Mouse (Mus musculus) forebrain, postnatal 0 days (tissue): ENCODE data around the gene Npr3. TPM values are rescaled to one million over a fixed set of nuclear protein-coding genes. Genes with fewer than 3 reads are reported as not detected.
A peak's percentile ranks its signal among the peaks of the same experiment; 100 is the strongest.

Experiments
- ATAC-seq: fragments of 200-750 bp; cut with Nextera tagmentation; 2 replicates; pipeline ENCODE4 v1.8.0; 2017; ENCODE audit warnings: mild to moderate bottlenecking, moderate library complexity
- DNase-seq: peaks from one replicate; pipeline ENCODE4 v3.0.0-alpha.2; 2015
- H3K27ac ChIP-seq: fragments of 300-500 bp; sonication (generic); 2 replicates; pipeline ENCODE4 v1.5.1; 2014; ENCODE audit warnings: low read depth, mild to moderate bottlenecking, antibody characterized with exemption, low read length, moderate library complexity, mixed read lengths
- H3K27me3 ChIP-seq: fragments of 300-500 bp; sonication (generic); 2 replicates; pipeline ENCODE4 v1.6.1; 2014; ENCODE audit warnings: mild to moderate bottlenecking, low read length, mixed read lengths; ENCODE audit not compliant: insufficient read depth
- H3K36me3 ChIP-seq: fragments of 300-500 bp; sonication (generic); 2 replicates; pipeline ENCODE4 v1.6.1; 2014; ENCODE audit warnings: mild to moderate bottlenecking, moderate library complexity; ENCODE audit not compliant: insufficient read depth
- H3K4me1 ChIP-seq: fragments of 300-500 bp; sonication (generic); 2 replicates; pipeline ENCODE4 v1.6.1; 2014; ENCODE audit warnings: antibody characterized with exemption; ENCODE audit not compliant: insufficient read depth
- H3K4me2 ChIP-seq: fragments of 300-500 bp; sonication (generic); 2 replicates; pipeline ENCODE4 v1.6.1; 2014; ENCODE audit warnings: low read depth, mild to moderate bottlenecking, moderate library complexity
- H3K4me3 ChIP-seq: fragments of 300-500 bp; sonication (generic); 2 replicates; pipeline ENCODE4 v1.5.1; 2014; ENCODE audit warnings: low read depth, low read length, mixed read lengths
- H3K9ac ChIP-seq: fragments of 300-500 bp; sonication (generic); 2 replicates; pipeline ENCODE4 v1.6.1; 2014; ENCODE audit warnings: mild to moderate bottlenecking
- H3K9me3 ChIP-seq: fragments of 300-500 bp; sonication (generic); 2 replicates; pipeline ENCODE4 v1.6.1; 2016; ENCODE audit warnings: low read length
- CTCF ChIP-seq: sonication (generic); IDR thresholded peaks from 2 replicates; pipeline ENCODE4 v1.5.1; 2016; ENCODE audit warnings: antibody characterized with exemption, control low read depth, low read depth
- WGBS: fragments of 180-500 bp; shearing (Covaris S2); extraction: QIAGEN DNeasy Blood & Tissue Kit; methylation state at CpG from one replicate; pipeline ENCODE4 v1.1.7; 2014; 5-methylcytosine and 5-hydroxymethylcytosine counted together
- polyA plus RNA-seq: library from polyadenylated mRNA; unstranded; fragments of >200 nt; fragmentation: Nextera tagmentation; extraction: Ambion mirVana; gene quantifications from 2 replicates; pipeline ENCODE4 v1.2.1, GENCODE M21; 2015
- total RNA-seq: library from RNA; depleted of rRNA; stranded (reverse); fragments of >200 nt; gene quantifications from 2 replicates; pipeline ENCODE4 v1.2.3, GENCODE M21; 2014

The Npr3 gene
- total and polyA plus RNA-seq, 2 experiments from 2014 or later, result 1.6 to 5.9 TPM

DNA sequence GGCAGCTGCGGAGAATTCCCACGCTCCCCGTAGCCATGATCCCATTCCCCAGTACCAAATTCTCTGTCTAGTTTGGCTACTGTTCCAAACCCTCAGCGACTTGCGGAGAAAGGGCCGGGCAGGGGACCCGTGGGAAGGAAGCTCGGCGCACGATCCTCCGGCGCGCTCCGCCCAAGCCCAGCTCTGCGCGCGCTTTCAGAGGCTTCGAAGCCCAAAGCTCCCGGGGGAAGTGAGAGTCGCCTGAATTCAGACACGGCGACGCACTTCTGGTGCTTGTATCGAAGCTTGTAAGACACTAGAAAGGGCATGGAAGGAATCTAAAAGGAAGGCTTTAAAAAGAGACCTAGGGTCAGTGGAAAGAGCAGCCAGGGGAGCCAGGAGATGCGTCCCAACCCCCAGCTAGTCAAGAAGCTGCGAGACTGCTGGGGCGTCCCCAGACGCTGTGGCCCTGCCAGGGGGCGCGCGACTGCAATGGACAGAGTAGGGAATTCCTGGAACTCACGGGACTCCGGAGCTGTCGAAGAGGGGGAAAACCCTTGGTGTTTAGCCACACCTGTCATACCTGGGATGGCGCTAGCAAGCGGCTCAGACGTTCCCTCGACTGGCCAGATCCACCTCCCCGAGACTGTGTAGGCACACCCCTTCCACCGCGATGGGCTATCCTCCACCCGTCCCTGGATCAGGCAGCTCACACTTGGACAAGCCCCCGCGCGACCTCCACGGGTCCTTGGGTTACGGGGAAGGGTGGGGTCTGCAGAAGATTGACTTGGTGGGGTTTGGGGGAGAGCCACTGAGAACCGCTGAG is 2.8 kb downstream of the Npr3 start:
- Histone ChIP-seq H3K36me3 (no peaks in the 10 kb centered on the region), H3K9me3 (no peaks in the 10 kb centered on the region), H3K4me1 (peaks cover 14% of the 10 kb centered on the region; the same call in 1 of the 2 replicates), H3K4me2 (peak overlapping the region; percentile 97), H3K9ac (peak overlapping the region; percentile 53), H3K27me3 (peaks cover 31% of the 10 kb centered on the region), H3K27ac (no peak overlapping the region), H3K4me3 (peak overlapping the region; percentile 50)
- DNase-seq, result peak; percentile 65
- peak; percentile 35 for ATAC-seq
- WGBS, result under 1% methylated on average over 48 of the region's 48 CpGs
- TF ChIP-seq CTCF, result peak; percentile 36; the same call in 1 of the 2 replicates

DNA sequence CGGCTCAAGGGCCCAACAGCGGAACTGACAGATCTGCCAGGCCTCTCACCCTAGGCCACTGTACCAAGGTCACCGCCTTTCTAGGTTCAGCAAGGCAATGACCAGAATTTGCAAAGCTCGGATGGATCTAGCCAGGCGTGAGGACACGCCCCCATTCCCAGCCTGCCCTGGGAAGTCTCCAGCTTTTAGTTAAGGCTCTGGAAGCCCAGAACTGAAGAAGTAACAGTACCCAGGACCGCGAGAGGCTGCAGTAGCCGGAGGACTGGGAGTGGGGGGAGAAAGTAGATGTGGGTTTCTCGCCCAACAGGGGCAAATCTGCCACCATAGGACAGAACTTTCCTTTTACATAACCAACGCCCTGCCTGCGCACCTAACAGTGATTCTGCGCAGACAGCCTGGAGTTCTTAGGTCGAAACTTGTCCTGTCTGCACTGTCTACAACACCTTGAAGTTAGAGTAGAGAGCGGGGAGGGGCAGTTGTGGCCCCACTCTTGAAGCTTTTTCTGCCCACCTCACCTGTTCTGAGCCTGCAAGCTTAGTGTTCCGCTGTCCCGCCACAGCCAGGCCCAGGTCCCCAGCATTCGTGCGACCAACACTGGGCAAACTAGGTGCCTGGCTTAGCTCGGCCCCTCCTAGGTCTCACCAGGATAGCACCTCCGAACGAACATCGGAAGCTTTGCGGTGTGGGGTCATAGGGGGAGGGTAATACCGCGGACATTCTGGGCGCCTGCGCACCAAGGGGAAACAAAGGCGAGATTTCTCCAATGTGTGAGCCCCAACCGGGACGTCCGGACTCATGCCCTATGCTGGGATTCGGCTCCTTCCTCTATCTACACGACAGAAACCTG is 3.7 kb downstream of the Npr3 start:
- Histone ChIP-seq H3K4me2 (peak overlapping the region; percentile 97), H3K36me3 (no peaks in the 10 kb centered on the region), H3K9me3 (no peaks in the 10 kb centered on the region), H3K27me3 (peaks cover 31% of the 10 kb centered on the region), H3K27ac (no peak overlapping the region; the same call in 1 of the 2 replicates), H3K9ac (peak overlapping the region; percentile 53), H3K4me1 (peaks cover 14% of the 10 kb centered on the region; the same call in 1 of the 2 replicates), H3K4me3 (peak overlapping the region; percentile 50)
- DNase-seq, result peak; percentile 29
- 6% methylated on average over 34 of the region's 34 CpGs for WGBS
- ATAC-seq, result no peak
- TF ChIP-seq CTCF, result no peak

DNA sequence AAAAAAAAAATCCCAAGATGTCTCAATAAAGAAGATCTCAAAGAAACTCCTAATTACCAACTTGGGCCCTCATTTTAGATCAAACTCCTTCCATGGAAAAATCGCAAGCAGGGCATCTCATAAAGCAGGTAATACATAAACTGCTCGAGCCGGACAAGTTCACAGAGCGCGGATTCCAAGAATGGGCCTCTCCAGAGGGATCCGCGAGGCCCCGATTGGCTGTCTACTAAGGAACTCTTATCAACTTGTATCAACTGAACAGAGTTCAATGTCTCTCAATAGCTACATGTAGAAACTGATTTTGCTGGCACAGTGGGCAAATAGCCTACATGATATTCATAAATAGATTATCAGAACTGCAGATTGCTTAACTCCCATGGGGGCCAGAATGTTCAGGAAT is 9.5 kb downstream of the Npr3 start:
- Histone ChIP-seq H3K27ac (no peak overlapping the region), H3K4me1 (no peaks in the 10 kb centered on the region), H3K9me3 (no peaks in the 10 kb centered on the region; the same call in 1 of the 2 replicates), H3K27me3 (no peaks in the 10 kb centered on the region), H3K4me3 (no peak overlapping the region), H3K36me3 (no peaks in the 10 kb centered on the region), H3K9ac (no peak overlapping the region), H3K4me2 (no peak overlapping the region)
- DNase-seq, result no peak
- ATAC-seq, result no peak
- no peak for TF ChIP-seq CTCF
- WGBS, result 92% methylated on average over 8 of the region's 8 CpGs

DNA sequence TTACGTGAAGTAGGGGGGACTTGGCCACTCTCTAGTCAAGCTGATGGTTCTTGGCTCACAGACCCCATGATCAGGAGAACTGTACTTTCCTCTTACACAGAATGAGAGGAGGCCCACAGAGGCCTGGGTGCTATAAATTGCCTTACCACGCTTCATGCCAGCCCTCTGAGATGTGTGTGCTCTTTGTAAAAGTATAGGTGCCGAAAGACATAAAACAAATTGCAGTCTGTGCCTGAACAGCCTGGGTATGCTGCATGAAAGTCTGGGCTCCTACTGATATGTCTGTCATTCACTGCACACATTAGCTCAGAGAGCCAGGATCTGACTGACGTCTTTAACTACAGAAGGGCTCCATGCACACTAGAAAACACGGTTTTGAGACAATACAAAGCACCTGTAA is 9.9 kb downstream of the Npr3 start:
- Histone ChIP-seq H3K4me3 (no peak overlapping the region), H3K27me3 (no peaks in the 10 kb centered on the region), H3K9ac (no peak overlapping the region), H3K4me2 (no peak overlapping the region), H3K36me3 (no peaks in the 10 kb centered on the region), H3K27ac (no peak overlapping the region), H3K4me1 (no peaks in the 10 kb centered on the region), H3K9me3 (no peaks in the 10 kb centered on the region; the same call in 1 of the 2 replicates)
- no peak for TF ChIP-seq CTCF
- DNase-seq, result no peak
- WGBS, result 78% methylated on average over 5 of the region's 5 CpGs
- no peak for ATAC-seq

DNA sequence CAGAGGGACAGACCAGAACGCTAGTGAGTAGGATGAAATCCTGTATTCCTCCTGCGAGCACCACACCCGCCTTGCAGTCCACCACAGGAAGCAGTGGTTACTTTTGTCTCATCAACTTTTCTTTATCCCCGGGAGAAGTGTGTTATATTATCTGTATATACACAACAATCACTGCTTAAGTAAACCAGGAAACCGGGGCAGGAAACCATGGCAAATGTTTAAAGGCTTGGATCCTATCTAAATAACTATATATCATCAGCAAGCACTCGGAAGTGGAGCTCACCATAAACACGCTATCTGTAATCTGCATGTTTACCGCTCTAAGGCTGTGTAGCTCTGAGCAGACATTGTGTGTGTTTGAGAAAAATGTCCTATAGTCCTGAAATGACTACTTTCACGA is 13.1 kb downstream of the Npr3 start:
- no peaks in the 10 kb centered on the region for H3K27me3 ChIP-seq
- H3K4me3 ChIP-seq, result no peak overlapping the region
- H3K4me1 ChIP-seq, result no peaks in the 10 kb centered on the region
- no peaks in the 10 kb centered on the region for H3K36me3 ChIP-seq
- no peak overlapping the region for H3K27ac ChIP-seq
- no peak overlapping the region for H3K4me2 ChIP-seq
- DNase-seq (no peak), ATAC-seq (no peak)
- H3K9me3 ChIP-seq, result no peaks in the 10 kb centered on the region; the same call in 1 of the 2 replicates
- TF ChIP-seq CTCF, result no peak
- no peak overlapping the region for H3K9ac ChIP-seq
- WGBS, result 86% methylated on average over 9 of the region's 9 CpGs

DNA sequence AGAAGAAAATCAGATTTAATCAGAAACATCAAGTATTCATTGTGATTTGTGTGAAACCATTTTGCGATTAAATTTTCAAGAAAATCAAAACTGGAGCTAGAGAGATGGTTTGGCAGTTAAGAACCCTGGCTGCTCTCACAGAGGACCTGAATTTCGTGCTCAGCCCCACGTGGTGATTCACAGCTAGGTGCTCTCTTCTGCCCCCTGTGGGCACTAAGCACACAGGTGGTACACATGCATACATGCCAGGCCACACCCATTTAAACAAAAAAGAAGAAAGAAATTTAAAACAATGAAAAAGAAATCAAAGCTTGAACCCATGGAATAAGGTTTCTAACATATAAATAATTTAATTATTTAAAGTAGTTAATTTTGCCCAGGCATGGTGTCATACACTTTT is 15.7 kb downstream of the Npr3 start:
- no peaks in the 10 kb centered on the region for H3K27me3 ChIP-seq
- ATAC-seq (no peak), DNase-seq (no peak)
- no peak overlapping the region for H3K4me2 ChIP-seq
- no peaks in the 10 kb centered on the region for H3K36me3 ChIP-seq
- 56% methylated on average over 3 of the region's 3 CpGs for WGBS
- H3K4me3 ChIP-seq, result no peak overlapping the region
- H3K27ac ChIP-seq, result no peak overlapping the region
- peak; percentile 28 for TF ChIP-seq CTCF
- H3K9ac ChIP-seq, result no peak overlapping the region
- H3K9me3 ChIP-seq, result no peaks in the 10 kb centered on the region; the same call in 1 of the 2 replicates
- no peaks in the 10 kb centered on the region for H3K4me1 ChIP-seq
